Mouse (Mus musculus): ENCODE data around the gene Zfp260.

The Zfp260 gene

GRCm38 (mm10) chr7:30122188-30122530, 27.6 kb downstream of the Zfp260 start:
- peak; percentile 63 for DNase-seq (ENCODE audit: low spot score)

GRCm38 (mm10) chr7:30129900-30130299, 35.3 kb downstream of the Zfp260 start:
- no peak for DNase-seq (ENCODE audit: low spot score)

DNA sequence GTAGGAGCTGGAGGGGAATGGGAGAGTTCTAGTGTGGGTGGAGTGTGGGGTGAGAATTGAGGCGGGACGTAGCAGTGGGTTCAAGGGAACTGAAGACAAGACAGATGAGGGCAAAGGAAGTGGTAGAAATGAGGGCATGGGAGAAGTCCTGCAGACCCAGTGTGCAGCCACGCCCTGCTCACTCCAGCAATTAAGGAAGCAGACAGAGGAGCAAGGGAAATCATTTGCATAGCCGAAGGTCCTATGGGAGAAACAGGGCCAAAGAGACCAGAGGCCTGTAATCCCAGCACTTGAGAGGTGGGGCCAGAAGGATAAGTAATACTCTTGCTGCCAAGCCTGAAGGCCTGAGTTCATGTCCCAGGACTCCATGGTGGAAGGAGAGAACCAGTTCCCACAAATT, 37.8 kb downstream of the Zfp260 start:
- DNase-seq (ENCODE audit: low spot score): no peak

GRCm38 (mm10) chr7:30136826-30137225, 42.2 kb downstream of the Zfp260 start:
- no peak for DNase-seq (ENCODE audit: low spot score)

GRCm38 (mm10) chr7:30143170-30143554, 48.6 kb downstream of the Zfp260 start:
- no peak for DNase-seq (ENCODE audit: low spot score)

GRCm38 (mm10) chr7:30143555-30144209, 49.1 kb downstream of the Zfp260 start:
- no peak for DNase-seq (ENCODE audit: low spot score)

DNA sequence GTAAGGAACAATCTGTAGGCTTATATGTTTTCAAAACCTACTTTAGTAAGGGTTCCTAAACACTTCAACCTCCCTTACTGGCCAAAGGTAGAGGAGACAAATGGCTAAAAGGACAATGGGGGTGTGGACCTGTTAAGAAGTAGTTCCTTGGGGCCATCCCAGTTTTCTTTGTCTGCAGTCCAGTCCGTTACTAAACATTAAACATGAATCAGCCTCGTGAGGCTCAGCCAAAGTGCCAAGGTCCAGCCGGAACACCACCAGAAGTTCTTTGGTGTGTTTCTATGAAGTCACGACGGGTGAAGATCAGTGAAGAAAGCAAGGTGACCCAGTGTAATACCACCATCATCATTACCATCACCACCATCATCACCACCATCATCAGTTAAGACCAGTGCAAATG, 52.4 kb downstream of the Zfp260 start:
- DNase-seq (ENCODE audit: low spot score): no peak

DNA sequence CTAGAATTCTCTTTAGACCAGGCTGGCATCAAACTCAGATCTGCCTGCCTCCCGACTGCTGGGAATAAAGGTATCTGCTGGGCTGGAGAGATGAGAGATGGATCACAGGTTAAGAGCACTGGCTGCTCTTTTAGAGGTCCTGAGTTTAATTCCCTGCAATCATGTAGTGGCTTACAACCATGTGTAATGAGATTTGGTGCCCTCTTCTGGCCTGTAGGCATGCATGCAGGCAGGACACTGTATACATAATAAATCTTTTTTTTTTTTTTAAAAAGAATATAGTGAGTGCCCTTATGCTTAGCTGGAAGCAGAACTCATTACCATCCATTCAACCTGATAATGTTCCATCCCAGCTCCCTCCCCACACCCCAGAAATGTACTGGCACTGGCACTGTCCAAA, 59.5 kb downstream of the Zfp260 start:
- no peak for DNase-seq (ENCODE audit: low spot score)

DNA sequence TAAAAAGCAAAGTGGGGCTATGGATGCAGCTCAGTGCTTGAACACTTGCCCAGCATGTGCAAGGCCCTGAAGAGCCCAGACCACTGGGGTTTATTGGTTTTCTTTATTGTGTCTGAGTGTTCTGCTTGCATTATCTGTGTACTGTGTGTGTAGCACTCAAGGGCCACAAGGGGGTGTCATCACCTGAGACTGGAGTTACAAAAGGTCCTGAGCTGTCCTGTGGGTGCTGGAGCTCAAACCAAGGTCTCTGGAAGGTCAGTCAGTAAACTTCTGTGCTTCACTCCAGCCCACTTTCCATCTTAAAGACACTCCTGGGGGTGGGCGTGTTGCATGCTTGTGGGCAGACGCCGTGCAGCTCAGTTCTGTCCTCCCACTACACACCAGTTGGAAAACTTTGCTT, 60.9 kb downstream of the Zfp260 start:
- no peak for DNase-seq (ENCODE audit: low spot score)

Data from MN1 (cell line).